Mouse (Mus musculus) mouse trophoblast stem cell (cell line): Measurements from ENCODE around the gene Selenos.

ENCODE experiments used
- in situ Hi-C, 2 experiments: fragments of 300-500 bp; cut with MseI, MboI; formaldehyde crosslinking; loops; 2 replicates in 1 of 2; 3 replicates in 1 of 2; pipeline ENCODE4 v1.15.1; 2025

The Selenos gene

DNA sequence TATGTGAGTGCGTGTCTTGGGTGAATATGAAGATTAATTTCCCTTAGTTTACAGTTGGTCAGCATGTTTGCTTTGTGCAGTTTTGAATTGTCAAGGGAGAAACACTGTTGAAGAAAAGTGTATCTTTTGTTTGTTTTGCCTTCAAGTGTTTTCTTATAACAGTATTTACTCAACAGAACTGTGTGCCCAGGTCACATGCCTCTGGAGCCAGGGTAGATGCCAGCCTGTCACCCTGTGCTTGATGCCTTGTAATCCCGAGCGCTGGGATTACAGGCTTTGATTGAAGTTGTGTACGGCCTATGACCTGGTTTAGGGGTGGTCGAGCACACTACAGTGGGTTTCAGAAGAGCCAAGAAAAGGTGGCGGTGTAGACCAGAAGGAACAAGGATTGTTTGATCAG is 4.3 kb downstream of the Selenos start:
- in situ Hi-C loops = no loop called here

DNA sequence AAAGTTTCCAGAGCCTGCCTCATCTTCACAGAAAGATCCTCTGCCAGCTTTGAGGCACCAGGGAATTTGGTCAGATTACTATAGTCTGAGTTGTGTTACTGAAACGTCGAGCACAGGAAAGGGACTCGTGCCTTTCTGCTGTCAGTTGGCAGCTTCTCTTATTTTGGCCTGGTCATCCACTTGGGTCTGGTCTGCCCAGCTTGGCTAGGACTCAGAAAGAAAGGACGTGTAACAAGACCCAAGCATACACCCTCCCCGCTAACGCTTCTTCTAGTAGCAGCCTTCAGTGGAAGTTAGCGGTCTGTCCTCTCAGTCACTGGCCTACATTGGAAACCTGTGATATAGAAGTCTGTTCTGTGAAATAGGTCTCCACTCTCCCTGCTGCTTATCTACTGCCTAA is 5.1 kb downstream of the Selenos start:
- in situ Hi-C loops = no loop called here

GRCm38 (mm10) chr7:66087652-66088051 is 8.2 kb downstream of the Selenos start:
- in situ Hi-C loops = no loop called here

GRCm38 (mm10) chr7:66088077-66088476 is 8.6 kb downstream of the Selenos start:
- in situ Hi-C loops = no loop called here

GRCm38 (mm10) chr7:66090676-66091190 is 11.3 kb downstream of the Selenos start:
- in situ Hi-C loops = no loop called here

- in situ Hi-C loops = no loop called here
Observed at GRCm38 (mm10) chr7:66091553-66091952, 12.1 kb downstream of the Selenos start.

- in situ Hi-C loops = no loop called here
Observed at GRCm38 (mm10) chr7:66092656-66093055, 13.2 kb downstream of the Selenos start.

DNA sequence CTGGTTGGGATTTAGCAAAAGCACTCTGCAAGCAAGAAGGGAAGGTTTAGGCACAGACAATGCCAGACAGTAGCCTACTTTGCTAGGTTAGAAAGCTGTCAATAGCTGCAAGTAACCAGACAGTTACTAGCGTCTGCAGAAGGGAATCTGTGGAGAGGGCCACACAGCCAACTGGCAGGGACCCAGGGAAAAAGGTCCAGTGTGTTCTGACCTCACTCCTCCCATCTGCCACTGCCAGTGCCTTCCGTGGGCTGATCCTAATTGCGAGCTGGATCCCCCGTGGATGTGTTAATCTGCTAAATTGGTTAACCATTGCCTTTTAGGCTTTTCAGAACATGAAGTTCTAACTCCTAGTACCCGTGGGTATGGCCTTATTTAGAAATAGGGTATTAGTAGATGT is 14.7 kb downstream of the Selenos start:
- in situ Hi-C loops = no loop called here

DNA sequence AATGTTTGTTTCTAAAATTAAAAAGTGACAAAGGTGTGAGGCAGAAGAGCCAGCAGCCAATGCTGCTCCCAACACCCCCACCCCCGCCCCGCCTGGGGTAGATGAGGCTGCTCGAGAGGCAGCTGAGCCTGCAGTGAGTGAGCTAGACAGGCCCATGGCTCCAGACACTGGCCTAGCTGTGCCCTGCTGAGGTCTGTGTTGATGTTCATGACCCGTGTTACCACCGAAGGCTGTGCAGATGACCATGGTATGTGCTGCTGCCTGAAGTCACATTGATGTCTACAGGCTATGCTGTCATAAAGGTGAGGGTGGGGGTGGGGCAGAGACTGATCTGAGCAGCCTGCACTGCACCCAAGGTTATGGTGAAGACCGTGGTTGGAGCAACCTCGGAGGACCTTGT is 19.4 kb downstream of the Selenos start:
- in situ Hi-C loops = no loop called here

GRCm38 (mm10) chr7:66101866-66102265 is 22.4 kb downstream of the Selenos start:
- in situ Hi-C loops = loop anchor here (5.0 to 25.0 kb wide), 3 partner anchors 153 to 560 kb away; no protein-coding TSS in a partner anchor

DNA sequence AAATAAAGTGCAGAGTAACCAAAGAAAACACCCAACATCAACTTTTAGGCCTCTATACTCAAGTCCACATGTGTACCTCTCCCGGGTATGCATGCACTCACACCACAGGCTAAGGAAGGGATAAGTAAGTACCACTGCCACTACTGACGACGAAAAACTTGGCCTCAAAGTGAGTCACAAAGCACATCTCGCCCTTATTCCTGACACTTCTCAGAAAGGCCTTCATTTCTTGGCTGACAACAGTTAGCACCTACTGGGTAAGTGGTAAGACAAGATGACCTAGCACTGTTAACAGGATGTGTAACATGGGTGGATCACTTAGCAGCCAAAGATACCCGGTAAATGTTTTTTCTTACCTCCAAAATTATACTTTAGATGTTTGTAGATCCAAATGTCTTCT is 25.1 kb downstream of the Selenos start:
- in situ Hi-C loops = loop anchor here (5.0 to 25.0 kb wide), 3 partner anchors 150 to 558 kb away; no protein-coding TSS in a partner anchor

- in situ Hi-C loops = loop anchor here (5.0 to 25.0 kb wide), 3 partner anchors 149 to 557 kb away; no protein-coding TSS in a partner anchor
Observed at GRCm38 (mm10) chr7:66105771-66106170, 26.3 kb downstream of the Selenos start.

DNA sequence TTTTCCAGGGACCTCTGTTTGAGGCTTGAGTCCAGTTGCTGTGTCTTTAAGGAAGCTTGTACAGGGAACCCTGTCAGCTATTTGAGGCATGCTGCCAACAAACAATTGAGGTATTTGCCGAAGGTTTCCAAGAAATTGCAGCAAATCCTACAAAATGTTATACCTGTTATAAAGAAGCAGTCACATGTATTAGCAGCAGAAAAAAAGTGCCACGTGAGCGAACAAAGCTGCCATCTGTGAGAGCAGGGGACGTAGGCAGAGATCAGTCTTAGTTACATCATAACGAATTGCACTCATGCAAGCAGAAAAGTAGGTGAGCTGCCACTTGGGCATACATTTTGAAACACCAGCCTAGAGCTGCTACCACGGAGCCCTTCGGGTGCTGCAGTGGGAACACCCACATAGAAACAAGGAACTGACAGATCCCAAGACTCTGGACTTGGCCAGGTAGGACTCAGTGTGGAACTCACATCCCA is 27.2 kb downstream of the Selenos start:
- in situ Hi-C loops = loop anchor here (5.0 to 25.0 kb wide), 3 partner anchors 148 to 556 kb away; no protein-coding TSS in a partner anchor

DNA sequence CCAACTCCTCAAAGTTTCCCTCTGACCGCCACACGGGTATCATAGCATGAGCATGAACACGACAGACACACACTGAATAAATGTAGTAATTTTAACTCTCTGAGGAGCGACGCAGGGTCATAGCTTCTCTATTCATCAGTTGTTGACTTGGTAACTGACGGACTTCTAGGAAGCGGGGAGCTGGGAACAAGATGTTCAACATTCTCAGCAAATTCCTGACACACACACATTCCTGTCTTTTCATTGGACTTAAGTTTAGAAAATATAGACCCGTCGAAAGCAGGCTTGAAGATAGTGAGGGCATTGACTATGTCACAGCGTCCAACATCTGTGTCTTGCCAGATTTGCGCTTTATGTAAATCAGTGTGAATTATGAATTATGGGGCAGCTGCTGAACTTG is 27.8 kb downstream of the Selenos start:
- in situ Hi-C loops = loop anchor here (5.0 to 25.0 kb wide), 3 partner anchors 148 to 555 kb away; no protein-coding TSS in a partner anchor

DNA sequence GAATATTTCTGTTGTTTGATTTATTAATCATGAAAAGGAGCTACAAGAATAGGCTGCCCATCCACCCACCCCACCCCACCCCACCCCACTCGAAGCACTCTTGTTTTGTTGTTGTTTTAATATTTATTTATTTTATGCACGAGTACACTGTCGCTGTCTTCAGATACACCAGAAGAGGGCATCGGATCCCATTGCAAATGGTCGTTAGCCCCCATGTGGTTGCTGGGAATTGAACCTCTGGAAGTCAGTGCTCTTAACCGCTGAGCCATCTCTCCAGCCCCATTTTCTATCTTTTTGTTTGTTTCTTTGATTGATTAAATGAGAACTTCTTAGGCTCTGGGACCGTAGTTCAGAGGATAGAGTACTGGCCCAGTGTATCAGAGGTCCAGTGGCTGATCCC is 28.5 kb downstream of the Selenos start:
- in situ Hi-C loops = loop anchor here (5.0 to 25.0 kb wide), 3 partner anchors 147 to 554 kb away; no protein-coding TSS in a partner anchor

GRCm38 (mm10) chr7:66108961-66109854 is 29.8 kb downstream of the Selenos start, which contains the start of gene Chsy1:
Gene Chsy1 (plus strand): TSS chr7:66109515.
- in situ Hi-C loops = loop anchor here (5.0 to 25.0 kb wide), 3 partner anchors 146 to 553 kb away; no protein-coding TSS in a partner anchor

DNA sequence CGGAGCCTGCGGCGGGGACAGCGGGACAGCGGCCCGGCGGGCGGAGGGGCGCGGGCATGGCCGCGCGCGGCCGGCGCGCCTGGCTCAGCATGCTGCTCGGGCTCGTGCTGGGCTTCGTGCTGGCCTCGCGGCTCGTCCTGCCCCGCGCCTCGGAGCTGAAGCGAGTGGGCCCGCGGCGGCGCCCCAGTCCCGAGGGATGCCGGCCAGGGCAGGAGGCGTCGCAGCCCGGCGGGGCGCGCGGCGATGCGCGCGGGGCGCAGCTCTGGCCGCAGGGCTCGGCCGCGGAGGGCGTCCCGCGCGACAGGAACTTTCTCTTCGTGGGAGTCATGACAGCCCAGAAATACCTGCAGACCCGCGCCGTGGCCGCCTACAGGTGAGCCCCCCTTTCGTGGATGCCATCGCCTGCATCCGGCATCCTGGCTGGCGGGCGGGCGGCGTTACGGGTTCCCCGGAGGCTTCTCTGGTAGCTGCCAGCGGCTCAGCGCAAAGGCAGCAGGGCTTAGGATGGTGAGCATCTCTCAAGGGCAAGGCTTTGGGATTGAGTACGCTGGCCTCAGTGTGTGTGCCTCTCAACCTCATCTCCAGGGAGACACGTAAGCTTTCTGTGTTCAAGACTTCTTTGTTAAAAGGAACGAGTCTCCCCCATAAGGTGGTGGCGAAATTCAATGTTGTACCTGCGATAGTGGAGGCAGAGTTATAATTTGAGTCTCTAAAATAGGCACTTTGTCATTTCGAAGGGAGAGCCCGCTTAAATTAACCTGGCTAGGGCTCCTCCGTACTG is 30.6 kb downstream of the Selenos start:
- in situ Hi-C loops = loop anchor here (5.0 to 25.0 kb wide), 3 partner anchors 145 to 552 kb away; no protein-coding TSS in a partner anchor

GRCm38 (mm10) chr7:66110636-66111112 is 31.2 kb downstream of the Selenos start:
- in situ Hi-C loops = loop anchor here in 1 of 2 experiments (25.0 kb wide), 1 partner anchor 552 kb away; no protein-coding TSS in a partner anchor

DNA sequence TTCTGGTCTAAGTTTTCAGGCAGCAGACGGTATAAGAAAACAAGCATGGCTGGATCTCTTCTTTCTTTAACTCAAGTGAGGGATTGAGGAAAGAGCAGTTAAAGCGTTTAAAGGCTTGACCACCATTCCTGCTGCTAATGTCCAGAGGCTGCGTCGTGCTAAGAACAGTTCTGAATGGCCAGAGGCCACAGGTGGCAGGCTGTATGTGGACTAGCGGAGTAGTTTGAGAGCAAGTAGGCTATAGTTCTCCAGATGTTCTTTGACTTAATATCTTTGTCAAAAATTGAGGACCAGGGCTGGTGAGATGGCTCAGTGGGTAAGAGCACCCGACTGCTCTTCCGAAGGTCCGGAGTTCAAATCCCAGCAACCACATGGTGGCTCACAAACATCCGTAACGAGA is 31.8 kb downstream of the Selenos start:
- in situ Hi-C loops = loop anchor here in 1 of 2 experiments (25.0 kb wide), 1 partner anchor 551 kb away; no protein-coding TSS in a partner anchor

DNA sequence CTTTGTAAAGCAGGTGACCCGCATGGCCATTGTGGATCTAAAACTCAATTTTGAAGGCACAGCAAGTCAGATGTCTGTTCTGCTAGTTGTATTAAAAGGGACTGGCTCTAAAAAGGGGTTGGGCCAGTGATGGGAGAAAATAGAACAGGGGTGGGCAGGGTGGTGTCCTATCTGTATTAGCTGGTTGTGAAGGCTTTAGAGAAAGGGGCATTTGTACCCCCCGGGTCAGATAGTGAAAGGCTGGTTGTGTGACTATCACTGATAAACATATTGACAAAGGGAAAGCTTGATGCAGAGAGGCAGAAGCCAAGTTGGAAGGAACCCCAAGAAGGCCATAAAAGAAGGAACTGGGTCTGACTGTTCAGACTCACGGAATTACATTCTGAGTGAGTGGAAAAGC is 34.1 kb downstream of the Selenos start:
- in situ Hi-C loops = loop anchor here in 1 of 2 experiments (25.0 kb wide), 1 partner anchor 549 kb away; no protein-coding TSS in a partner anchor

GRCm38 (mm10) chr7:66115821-66116343 is 36.4 kb downstream of the Selenos start:
- in situ Hi-C loops = loop anchor here in 1 of 2 experiments (25.0 kb wide), 1 partner anchor 546 kb away; no protein-coding TSS in a partner anchor
